Mouse (Mus musculus) thymus, adult 2 months (tissue): Measurements from ENCODE around the gene Tmem269.

Experiments used
- CTCF ChIP-seq: fragments of 200-500 bp; IDR thresholded peaks from 2 replicates; pipeline ENCODE4 v1.5.1; 2012; ENCODE audit warnings: mild to moderate bottlenecking, control low read depth, low read length, moderate library complexity, borderline replicate concordance; ENCODE audit not compliant: control insufficient read depth, poor library complexity, insufficient read depth; ENCODE audit errors: extremely low read depth
- POLR2A ChIP-seq: fragments of 200-500 bp; IDR thresholded peaks from 2 replicates; pipeline ENCODE4 v1.6.1; 2012; ENCODE audit warnings: mild to moderate bottlenecking, low read length, control low read depth, moderate library complexity; ENCODE audit not compliant: control insufficient read depth, poor library complexity, insufficient read depth; ENCODE audit errors: extremely low read depth

DNA sequence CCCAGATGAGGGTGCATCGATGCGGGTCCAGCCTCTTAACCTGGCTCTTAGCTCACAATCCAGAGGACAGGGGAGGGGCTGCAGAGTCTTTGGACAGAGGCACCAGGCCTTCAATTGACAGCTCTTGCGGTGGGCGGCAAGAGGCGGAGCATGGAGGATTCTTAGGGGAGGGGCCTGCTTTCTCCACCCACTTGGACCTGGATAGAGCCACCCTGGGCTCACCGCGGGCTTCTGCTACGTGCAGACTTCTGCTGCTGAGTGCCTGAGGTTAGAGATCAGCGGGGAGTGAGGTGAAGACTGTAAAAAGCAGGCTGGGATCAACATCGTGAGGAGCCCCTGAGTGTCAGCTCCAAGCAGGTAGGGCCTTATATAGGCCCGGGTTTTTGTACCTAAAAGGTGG is at the start of gene Tmem269:
- no peak for TF ChIP-seq CTCF
- no peak for TF ChIP-seq POLR2A
